Mouse (Mus musculus): ENCODE measurements around the gene Trp53i11. TPM values are rescaled to one million over a fixed set of nuclear protein-coding genes. Genes with fewer than 3 reads are reported as not detected.
A peak's percentile ranks its signal among the peaks of the same experiment; 100 is the strongest.

The Trp53i11 gene
- polyA plus RNA-seq, 1 experiment from 2014 or later: 109 TPM

GRCm38 (mm10) chr2:93227713-93228479, 40.5 kb downstream of the Trp53i11 start:
- H3K9ac ChIP-seq: peak overlapping the region; percentile 49
- 16% methylated on average over 9 of the region's 9 CpGs for WGBS
- ATAC-seq (ENCODE audit: low FRiP score): peak; percentile 80
- no peaks in the 10 kb centered on the region for H3K36me3 ChIP-seq
- peak overlapping the region; percentile 87 for H3K27ac ChIP-seq
- H3K4me1 ChIP-seq (replicated peaks): peaks cover 70% of the 10 kb centered on the region
- H3K9me3 ChIP-seq: no peaks in the 10 kb centered on the region
- H3K4me3 ChIP-seq: no peak overlapping the region
- peak overlapping the region; percentile 34 for H3K4me2 ChIP-seq
- H3K27me3 ChIP-seq: no peaks in the 10 kb centered on the region

GRCm38 (mm10) chr2:93228480-93228824, 41.1 kb downstream of the Trp53i11 start:
- H3K4me3 ChIP-seq: no peak overlapping the region
- 5% methylated on average over 5 of the region's 5 CpGs for WGBS
- peak; percentile 23 for ATAC-seq (ENCODE audit: low FRiP score)
- no peak overlapping the region for H3K4me2 ChIP-seq
- peaks cover 65% of the 10 kb centered on the region for H3K4me1 ChIP-seq (replicated peaks)
- H3K9me3 ChIP-seq: no peaks in the 10 kb centered on the region
- H3K27ac ChIP-seq: peak overlapping the region; percentile 87
- no peaks in the 10 kb centered on the region for H3K27me3 ChIP-seq
- no peaks in the 10 kb centered on the region for H3K36me3 ChIP-seq
- peak overlapping the region; percentile 49 for H3K9ac ChIP-seq

GRCm38 (mm10) chr2:93232141-93232540, 44.8 kb downstream of the Trp53i11 start:
- WGBS: 61% methylated on average over 1 of the region's 1 CpGs
- peaks cover 46% of the 10 kb centered on the region for H3K4me1 ChIP-seq (replicated peaks)
- no peak overlapping the region for H3K9ac ChIP-seq
- ATAC-seq (ENCODE audit: low FRiP score): no peak
- no peaks in the 10 kb centered on the region for H3K27me3 ChIP-seq
- H3K9me3 ChIP-seq: no peaks in the 10 kb centered on the region
- H3K27ac ChIP-seq: no peak overlapping the region
- no peaks in the 10 kb centered on the region for H3K36me3 ChIP-seq
- H3K4me2 ChIP-seq: no peak overlapping the region
- H3K4me3 ChIP-seq: no peak overlapping the region

GRCm38 (mm10) chr2:93237055-93237454, 49.7 kb downstream of the Trp53i11 start:
- H3K27me3 ChIP-seq: no peaks in the 10 kb centered on the region
- no peak for ATAC-seq (ENCODE audit: low FRiP score)
- no peak overlapping the region for H3K27ac ChIP-seq
- H3K36me3 ChIP-seq: no peaks in the 10 kb centered on the region
- H3K4me2 ChIP-seq: no peak overlapping the region
- H3K9me3 ChIP-seq: no peaks in the 10 kb centered on the region
- 100% methylated on average over 1 of the region's 1 CpGs for WGBS
- H3K4me1 ChIP-seq (replicated peaks): peaks cover 36% of the 10 kb centered on the region
- no peak overlapping the region for H3K4me3 ChIP-seq
- H3K9ac ChIP-seq: no peak overlapping the region

GRCm38 (mm10) chr2:93238864-93239263, 51.5 kb downstream of the Trp53i11 start:
- Histone ChIP-seq H3K9ac (0 out of 2 replicates have a peak overlapping the region, but pooled peaks have one; percentile 5), H3K4me1 (replicated peaks) (peaks cover 39% of the 10 kb centered on the region), H3K4me3 (no peak overlapping the region), H3K4me2 (no peak overlapping the region), H3K9me3 (no peaks in the 10 kb centered on the region), H3K36me3 (no peaks in the 10 kb centered on the region), H3K27me3 (no peaks in the 10 kb centered on the region), H3K27ac (no peak overlapping the region)
- WGBS: 81% methylated on average over 6 of the region's 6 CpGs
- no peak for ATAC-seq (ENCODE audit: low FRiP score)

GRCm38 (mm10) chr2:93242166-93242565, 54.8 kb downstream of the Trp53i11 start:
- H3K9me3 ChIP-seq: no peaks in the 10 kb centered on the region
- no peak overlapping the region for H3K4me3 ChIP-seq
- no peak overlapping the region for H3K9ac ChIP-seq
- no peak overlapping the region for H3K4me2 ChIP-seq
- H3K27ac ChIP-seq: no peak overlapping the region; the same call in 1 of the 2 replicates
- H3K4me1 ChIP-seq (replicated peaks): peaks cover 56% of the 10 kb centered on the region
- H3K27me3 ChIP-seq: no peaks in the 10 kb centered on the region
- no peak for ATAC-seq (ENCODE audit: low FRiP score)
- H3K36me3 ChIP-seq: no peaks in the 10 kb centered on the region
- WGBS: 84% methylated on average over 5 of the region's 5 CpGs

- no peaks in the 10 kb centered on the region for H3K27me3 ChIP-seq
- WGBS: 78% methylated on average over 11 of the region's 11 CpGs
- no peaks in the 10 kb centered on the region for H3K36me3 ChIP-seq
- no peak overlapping the region for H3K4me3 ChIP-seq
- H3K4me1 ChIP-seq (replicated peaks): peaks cover 57% of the 10 kb centered on the region
- H3K9ac ChIP-seq: no peak overlapping the region
- no peak overlapping the region for H3K27ac ChIP-seq
- no peak overlapping the region for H3K4me2 ChIP-seq
- no peak for ATAC-seq (ENCODE audit: low FRiP score)
- H3K9me3 ChIP-seq: no peaks in the 10 kb centered on the region
These were observed 56.2 kb downstream of the Trp53i11 start for GRCm38 (mm10) chr2:93243439-93244089.

- Histone ChIP-seq H3K9me3 (no peaks in the 10 kb centered on the region), H3K27ac (no peak overlapping the region), H3K36me3 (no peaks in the 10 kb centered on the region), H3K4me2 (no peak overlapping the region), H3K27me3 (no peaks in the 10 kb centered on the region), H3K9ac (no peak overlapping the region), H3K4me3 (no peak overlapping the region), H3K4me1 (replicated peaks) (peaks cover 62% of the 10 kb centered on the region)
- 83% methylated on average over 8 of the region's 8 CpGs for WGBS
- no peak for ATAC-seq (ENCODE audit: low FRiP score)
These were observed 56.7 kb downstream of the Trp53i11 start for GRCm38 (mm10) chr2:93244090-93244443.

- no peak for ATAC-seq (ENCODE audit: low FRiP score)
- H3K27me3 ChIP-seq: no peaks in the 10 kb centered on the region
- 62% methylated on average over 6 of the region's 6 CpGs for WGBS
- no peaks in the 10 kb centered on the region for H3K9me3 ChIP-seq
- H3K9ac ChIP-seq: peak overlapping the region; percentile 46
- peaks cover 82% of the 10 kb centered on the region for H3K4me1 ChIP-seq (replicated peaks)
- H3K4me2 ChIP-seq: no peak overlapping the region
- no peak overlapping the region for H3K4me3 ChIP-seq
- peak overlapping the region; percentile 78 for H3K27ac ChIP-seq
- H3K36me3 ChIP-seq: no peaks in the 10 kb centered on the region; the same call in 1 of the 2 replicates
These were observed 61.7 kb downstream of the Trp53i11 start for GRCm38 (mm10) chr2:93249058-93249457.

GRCm38 (mm10) chr2:93250611-93251010, 63.3 kb downstream of the Trp53i11 start:
- Histone ChIP-seq H3K27me3 (no peaks in the 10 kb centered on the region), H3K4me3 (no peak overlapping the region), H3K27ac (0 out of 2 replicates have a peak overlapping the region, but pooled peaks have one; percentile 20), H3K4me1 (replicated peaks) (peaks cover 80% of the 10 kb centered on the region), H3K36me3 (no peaks in the 10 kb centered on the region; the same call in 1 of the 2 replicates), H3K9me3 (no peaks in the 10 kb centered on the region), H3K9ac (no peak overlapping the region), H3K4me2 (no peak overlapping the region)
- no peak for ATAC-seq (ENCODE audit: low FRiP score)
- 70% methylated on average over 7 of the region's 7 CpGs for WGBS

Data from hindbrain, embryonic 13.5 days (tissue).